Mouse (Mus musculus) forebrain, embryonic 10.5 days (tissue): Measurements from ENCODE around the gene Dnm1. TPM values are rescaled to one million over a fixed set of nuclear protein-coding genes. Genes with fewer than 3 reads are reported as not detected.

ENCODE experiments used
- DNase-seq: peaks from one replicate; pipeline ENCODE4 v3.0.0-alpha.2; 2017; ENCODE audit warnings: low spot score; ENCODE audit errors: extremely low spot score
- H3K27ac ChIP-seq: fragments of 300-500 bp; sonication (generic); 2 replicates; pipeline ENCODE4 v1.5.1; 2016; ENCODE audit warnings: mild to moderate bottlenecking
- H3K27me3 ChIP-seq: fragments of 300-500 bp; sonication (generic); 2 replicates; pipeline ENCODE4 v1.6.1; 2016; ENCODE audit warnings: mild to moderate bottlenecking; ENCODE audit not compliant: poor library complexity, severe bottlenecking
- H3K36me3 ChIP-seq: fragments of 300-500 bp; sonication (generic); replicated peaks from 2 replicates; pipeline ENCODE4 v1.6.1; 2016; ENCODE audit warnings: mild to moderate bottlenecking, moderate library complexity
- H3K4me1 ChIP-seq: fragments of 300-500 bp; sonication (generic); 2 replicates; pipeline ENCODE4 v1.6.1; 2016
- H3K4me3 ChIP-seq: fragments of 300-500 bp; sonication (generic); 2 replicates; pipeline ENCODE4 v1.5.1; 2016; ENCODE audit warnings: mild to moderate bottlenecking, moderate library complexity
- H3K9me3 ChIP-seq: fragments of 300-500 bp; sonication (generic); 2 replicates; pipeline ENCODE4 v1.6.1; 2016; ENCODE audit warnings: mild to moderate bottlenecking, moderate library complexity
- WGBS: fragments of 180-500 bp; shearing (Covaris S2); methylation state at CpG from one replicate; pipeline ENCODE4 v1.1.7; 2016; 5-methylcytosine and 5-hydroxymethylcytosine counted together
- polyA plus RNA-seq: library from polyadenylated mRNA; unstranded; fragments of >200 nt; fragmentation: Nextera tagmentation; extraction: Ambion mirVana; gene quantifications from 2 replicates; pipeline ENCODE4 v1.2.1, GENCODE M21; 2016

Dnm1 gene
- polyA plus RNA-seq, 1 experiment from 2014 or later, result 9.7 TPM

DNA sequence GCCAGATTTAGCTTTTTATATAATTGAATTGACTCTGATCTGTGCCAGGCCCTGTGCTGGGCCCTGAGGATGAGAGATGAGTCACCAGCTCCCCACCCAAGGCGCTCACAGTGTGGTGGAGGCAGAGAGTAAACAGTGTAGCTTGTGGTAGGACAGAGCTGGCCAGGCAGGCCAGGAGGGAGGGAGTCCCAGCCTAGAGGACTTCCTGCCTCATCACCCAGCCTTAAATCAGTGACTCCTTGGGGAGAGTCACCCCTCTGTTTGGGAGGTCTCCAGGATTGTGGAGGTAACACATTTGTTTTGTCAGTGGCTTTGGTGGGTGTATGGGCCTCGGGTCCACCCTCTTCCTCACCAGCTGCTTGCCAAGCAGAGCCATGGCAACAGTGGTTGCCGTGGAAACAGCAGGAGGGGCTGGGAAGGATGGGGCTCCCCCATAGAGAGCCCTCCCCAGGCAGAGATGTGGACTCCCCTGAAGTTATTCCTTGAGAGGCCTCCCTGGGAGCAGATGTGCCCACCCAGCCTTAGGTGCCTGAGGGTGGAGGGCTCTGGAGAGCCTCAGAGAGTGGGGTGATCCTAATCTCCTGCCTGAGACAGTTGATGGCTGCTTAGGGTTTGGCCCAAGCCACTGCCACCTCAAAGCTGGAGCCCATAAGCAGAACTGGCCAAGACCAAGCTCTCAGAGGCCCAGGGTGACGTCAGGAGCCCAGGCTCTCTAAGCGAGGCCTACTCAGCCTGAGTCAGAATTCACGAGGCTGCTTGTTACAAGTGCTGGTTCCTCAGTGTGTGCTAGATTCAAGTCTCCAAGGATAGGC is 10.4 kb downstream of the Dnm1 start:
- peak overlapping the region; percentile 37; the same call in 1 of the 2 replicates for H3K27ac ChIP-seq
- no peaks in the 10 kb centered on the region; the same call in 1 of the 2 replicates for H3K27me3 ChIP-seq
- H3K36me3 ChIP-seq, result peaks cover 6% of the 10 kb centered on the region
- H3K4me3 ChIP-seq, result no peak overlapping the region
- WGBS, result 75% methylated on average over 6 of the region's 6 CpGs
- H3K9me3 ChIP-seq, result no peaks in the 10 kb centered on the region
- DNase-seq, result no peak
- peaks cover 21% of the 10 kb centered on the region for H3K4me1 ChIP-seq

GRCm38 (mm10) chr2:32342039-32342438 is 11.1 kb downstream of the Dnm1 start:
- WGBS, result 86% methylated on average over 4 of the region's 4 CpGs
- Histone ChIP-seq H3K4me1 (peaks cover 21% of the 10 kb centered on the region), H3K27me3 (no peaks in the 10 kb centered on the region; the same call in 1 of the 2 replicates), H3K9me3 (no peaks in the 10 kb centered on the region), H3K27ac (no peak overlapping the region), H3K36me3 (peaks cover 8% of the 10 kb centered on the region), H3K4me3 (no peak overlapping the region)
- no peak for DNase-seq

- WGBS, result 82% methylated on average over 4 of the region's 4 CpGs
- Histone ChIP-seq H3K27me3 (peaks cover under 1% of the 10 kb centered on the region; the same call in 1 of the 2 replicates), H3K36me3 (peaks cover 8% of the 10 kb centered on the region)
Measured at GRCm38 (mm10) chr2:32341634-32341939, 11.6 kb downstream of the Dnm1 start.

GRCm38 (mm10) chr2:32340836-32341633 is 12.1 kb downstream of the Dnm1 start:
- Histone ChIP-seq H3K4me3 (no peak overlapping the region), H3K4me1 (peaks cover 22% of the 10 kb centered on the region), H3K27ac (no peak overlapping the region), H3K36me3 (peaks cover 11% of the 10 kb centered on the region), H3K9me3 (no peaks in the 10 kb centered on the region), H3K27me3 (peaks cover 6% of the 10 kb centered on the region)
- WGBS, result 84% methylated on average over 13 of the region's 13 CpGs
- no peak for DNase-seq

More at GRCm38 (mm10) chr2:32341634-32341939, 11.6 kb downstream of the Dnm1 start:
- DNase-seq, result no peak
- no peak overlapping the region for H3K4me3 ChIP-seq
- no peaks in the 10 kb centered on the region for H3K9me3 ChIP-seq
- H3K27ac ChIP-seq, result no peak overlapping the region
- peaks cover 21% of the 10 kb centered on the region for H3K4me1 ChIP-seq

GRCm38 (mm10) chr2:32339912-32340642 is 13.1 kb downstream of the Dnm1 start:
- WGBS, result 44% methylated on average over 26 of the region's 26 CpGs
- peaks cover 20% of the 10 kb centered on the region for H3K36me3 ChIP-seq
- H3K4me3 ChIP-seq, result no peak overlapping the region
- peaks cover 16% of the 10 kb centered on the region for H3K27me3 ChIP-seq
- peaks cover 25% of the 10 kb centered on the region for H3K4me1 ChIP-seq
- no peak overlapping the region for H3K27ac ChIP-seq
- DNase-seq, result no peak
- H3K9me3 ChIP-seq, result no peaks in the 10 kb centered on the region

- no peak for DNase-seq
Measured at GRCm38 (mm10) chr2:32335888-32336287, 17.2 kb downstream of the Dnm1 start.

DNA sequence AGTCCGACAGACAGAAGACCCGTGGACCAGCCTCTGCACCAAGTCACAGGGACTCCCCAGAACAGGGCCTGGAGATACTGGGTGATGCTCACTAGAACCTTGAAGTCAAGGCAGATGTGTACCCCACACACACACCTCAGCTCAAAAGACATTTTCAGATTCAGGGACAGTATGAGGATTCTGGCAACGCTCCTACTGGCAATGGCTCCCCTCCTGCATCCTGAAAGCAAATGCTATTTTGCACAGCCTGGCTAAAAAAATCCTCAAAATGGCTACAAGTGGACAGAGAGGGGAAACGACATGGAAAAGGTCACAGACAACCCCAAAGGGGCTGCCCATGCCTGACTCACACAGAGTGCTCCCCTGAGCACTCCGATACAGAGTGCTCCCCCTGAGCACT is 21.0 kb downstream of the Dnm1 start:
- peaks cover 18% of the 10 kb centered on the region; the same call in 1 of the 2 replicates for H3K36me3 ChIP-seq
- no peaks in the 10 kb centered on the region for H3K9me3 ChIP-seq
- 89% methylated on average over 5 of the region's 5 CpGs for WGBS
- H3K4me1 ChIP-seq, result peaks cover 22% of the 10 kb centered on the region
- no peak for DNase-seq
- no peak overlapping the region for H3K27ac ChIP-seq
- H3K27me3 ChIP-seq, result peaks cover 34% of the 10 kb centered on the region
- H3K4me3 ChIP-seq, result no peak overlapping the region

More at GRCm38 (mm10) chr2:32335888-32336287, 17.2 kb downstream of the Dnm1 start:
- Histone ChIP-seq H3K9me3 (no peaks in the 10 kb centered on the region), H3K27ac (no peak overlapping the region), H3K36me3 (peaks cover 26% of the 10 kb centered on the region), H3K27me3 (peaks cover 34% of the 10 kb centered on the region), H3K4me3 (no peak overlapping the region), H3K4me1 (peaks cover 13% of the 10 kb centered on the region)
- 53% methylated on average over 15 of the region's 15 CpGs for WGBS

GRCm38 (mm10) chr2:32329531-32329930 is 23.6 kb downstream of the Dnm1 start:
- H3K4me3 ChIP-seq, result no peak overlapping the region
- no peaks in the 10 kb centered on the region for H3K9me3 ChIP-seq
- H3K27ac ChIP-seq, result peak overlapping the region; percentile 68
- DNase-seq, result no peak
- 47% methylated on average over 6 of the region's 6 CpGs for WGBS
- peaks cover 18% of the 10 kb centered on the region for H3K4me1 ChIP-seq
- peaks cover 6% of the 10 kb centered on the region; the same call in 1 of the 2 replicates for H3K36me3 ChIP-seq
- peaks cover 13% of the 10 kb centered on the region; the same call in 1 of the 2 replicates for H3K27me3 ChIP-seq

- Histone ChIP-seq H3K36me3 (0 out of 2 replicates have a peak, but pooled peaks cover 6% of the 10 kb centered on the region), H3K27me3 (peaks cover 8% of the 10 kb centered on the region; the same call in 1 of the 2 replicates), H3K4me3 (no peak overlapping the region), H3K4me1 (peaks cover 18% of the 10 kb centered on the region), H3K9me3 (no peaks in the 10 kb centered on the region), H3K27ac (peak overlapping the region; percentile 68)
- 39% methylated on average over 13 of the region's 13 CpGs for WGBS
- no peak for DNase-seq
Measured at GRCm38 (mm10) chr2:32328911-32329460, 24.2 kb downstream of the Dnm1 start.

- Histone ChIP-seq H3K4me1 (peaks cover 26% of the 10 kb centered on the region), H3K9me3 (no peaks in the 10 kb centered on the region), H3K27me3 (no peaks in the 10 kb centered on the region; the same call in 1 of the 2 replicates), H3K27ac (no peak overlapping the region), H3K36me3 (no peaks in the 10 kb centered on the region; the same call in 1 of the 2 replicates), H3K4me3 (no peak overlapping the region)
- WGBS, result 92% methylated on average over 4 of the region's 4 CpGs
- DNase-seq, result no peak
Measured at GRCm38 (mm10) chr2:32327200-32327599, 25.9 kb downstream of the Dnm1 start.

DNA sequence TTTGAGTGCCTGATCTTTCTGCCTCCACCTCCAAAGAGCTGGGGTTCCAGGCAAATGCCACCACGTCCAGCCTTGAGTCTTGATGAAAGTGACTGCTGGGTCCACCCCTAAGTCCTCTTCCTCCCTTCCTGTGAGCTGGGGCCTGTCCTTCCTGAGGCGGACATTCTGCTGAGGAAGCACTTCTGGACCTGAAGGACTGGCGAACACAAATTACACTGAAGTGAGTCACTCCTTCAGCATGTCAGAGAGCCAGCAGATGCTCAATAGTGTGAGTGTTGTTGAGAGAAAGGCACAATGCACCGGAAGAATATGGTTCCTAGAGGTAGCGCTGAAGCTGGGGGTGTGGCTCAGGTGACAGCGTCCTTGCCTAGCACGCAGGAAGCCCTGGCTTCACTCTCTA is 27.8 kb downstream of the Dnm1 start:
- Histone ChIP-seq H3K4me1 (peaks cover 35% of the 10 kb centered on the region), H3K9me3 (no peaks in the 10 kb centered on the region), H3K4me3 (no peak overlapping the region), H3K27me3 (no peaks in the 10 kb centered on the region; the same call in 1 of the 2 replicates), H3K36me3 (no peaks in the 10 kb centered on the region; the same call in 1 of the 2 replicates), H3K27ac (no peak overlapping the region)
- 77% methylated on average over 7 of the region's 7 CpGs for WGBS
- DNase-seq, result no peak

GRCm38 (mm10) chr2:32324322-32324721 is 28.8 kb downstream of the Dnm1 start:
- Histone ChIP-seq H3K9me3 (no peaks in the 10 kb centered on the region), H3K27me3 (peaks cover 4% of the 10 kb centered on the region; the same call in 1 of the 2 replicates), H3K36me3 (no peaks in the 10 kb centered on the region; the same call in 1 of the 2 replicates), H3K4me3 (no peak overlapping the region), H3K4me1 (peaks cover 40% of the 10 kb centered on the region), H3K27ac (no peak overlapping the region)
- 65% methylated on average over 4 of the region's 4 CpGs for WGBS
- DNase-seq, result no peak
